Mouse (Mus musculus) spleen, adult 2 months (tissue): ENCODE measurements around the gene Ffar2. TPM values are rescaled to one million over a fixed set of nuclear protein-coding genes. Genes with fewer than 3 reads are reported as not detected.
"Not testable (repeated sequence)": the region's sequence is repeated elsewhere in the genome, so short reads cannot be mapped to it uniquely, and the experiment has no call there.

Source experiments
- DNase-seq, 2 experiments: peaks; one replicate each; pipeline versions ENCODE4 v3.0.0 to v3.0.0-alpha.2; 2012 to 2021; ENCODE audit warnings: low spot score in 2 of 2, low read depth in 1 of 2
- H3K27ac ChIP-seq: fragments of 200-500 bp; 2 replicates; pipeline ENCODE4 v1.5.1; 2012; ENCODE audit warnings: low read length, inconsistent platforms; ENCODE audit not compliant: insufficient read depth
- H3K27me3 ChIP-seq: fragments of 200-500 bp; 2 replicates; pipeline ENCODE4 v1.6.1; 2012; ENCODE audit warnings: mild to moderate bottlenecking, moderate library complexity, low read length, inconsistent platforms; ENCODE audit not compliant: control insufficient read depth, insufficient read depth
- H3K36me3 ChIP-seq: fragments of 200-500 bp; 2 replicates; pipeline ENCODE4 v1.6.1; 2012; ENCODE audit warnings: mild to moderate bottlenecking, low read length, inconsistent platforms; ENCODE audit not compliant: control insufficient read depth, insufficient read depth
- H3K4me1 ChIP-seq: fragments of 200-500 bp; 2 replicates; pipeline ENCODE4 v1.6.1; 2011; ENCODE audit warnings: inconsistent platforms; ENCODE audit not compliant: control insufficient read depth, insufficient read depth, insufficient read length
- H3K4me3 ChIP-seq: fragments of 200-500 bp; 2 replicates; pipeline ENCODE4 v1.5.1; 2011; ENCODE audit warnings: mild to moderate bottlenecking, inconsistent platforms; ENCODE audit not compliant: insufficient read depth, insufficient read length; ENCODE audit errors: extremely low read depth
- CTCF ChIP-seq: fragments of 200-500 bp; IDR thresholded peaks from 2 replicates; pipeline ENCODE4 v1.5.1; 2011; ENCODE audit warnings: mild to moderate bottlenecking, inconsistent platforms; ENCODE audit not compliant: insufficient read depth, insufficient read length, insufficient replicate concordance; ENCODE audit errors: extremely low read depth
- POLR2A ChIP-seq: fragments of 200-500 bp; IDR thresholded peaks from 2 replicates; pipeline ENCODE4 v1.6.1; 2011; ENCODE audit warnings: low read depth, low read length, inconsistent platforms
- WGBS: fragments of 180-500 bp; shearing (Covaris S2); methylation state at CpG from one replicate; pipeline ENCODE4 v1.1.7; 2018; 5-methylcytosine and 5-hydroxymethylcytosine counted together
- polyA plus RNA-seq: library from polyadenylated mRNA; depleted of rRNA; stranded (reverse); fragments of >200 nt; gene quantifications from 2 replicates; pipeline ENCODE4 v1.2.3, GENCODE M21; 2012

The Ffar2 gene
- polyA plus RNA-seq, 1 experiment: 19.2 TPM

DNA sequence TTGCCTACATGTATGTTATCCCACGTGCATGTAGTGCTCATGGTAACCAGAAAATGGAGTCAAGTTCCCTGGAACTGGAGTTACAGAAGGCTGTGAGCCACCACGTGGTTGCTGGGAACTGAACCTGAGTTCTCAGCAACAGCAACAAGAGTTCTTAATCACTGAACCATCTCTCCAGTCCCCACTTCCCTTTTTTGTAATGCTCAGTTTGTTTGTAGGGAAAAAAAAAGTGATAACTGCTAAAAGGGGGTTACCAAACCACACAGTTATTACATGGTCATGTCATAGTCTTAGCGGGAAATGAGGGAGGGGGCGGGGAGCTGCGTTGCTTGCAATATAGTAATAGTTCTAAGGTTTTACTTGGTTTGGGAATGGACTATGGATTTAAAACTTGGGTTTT is 18.5 kb upstream of the Ffar2 start:
- 15% methylated on average over 5 of the region's 5 CpGs for WGBS
- DNase-seq: peak in 1 of 2 experiments; percentile 78
- no peak for TF ChIP-seq POLR2A
- no peak for TF ChIP-seq CTCF
- H3K36me3 ChIP-seq: no peaks in the 10 kb centered on the region
- no peaks in the 10 kb centered on the region for H3K27me3 ChIP-seq
- H3K27ac ChIP-seq: peak overlapping the region; percentile 84
- no peak overlapping the region for H3K4me3 ChIP-seq
- H3K4me1 ChIP-seq: peaks cover 12% of the 10 kb centered on the region; the same call in 1 of the 2 replicates

DNA sequence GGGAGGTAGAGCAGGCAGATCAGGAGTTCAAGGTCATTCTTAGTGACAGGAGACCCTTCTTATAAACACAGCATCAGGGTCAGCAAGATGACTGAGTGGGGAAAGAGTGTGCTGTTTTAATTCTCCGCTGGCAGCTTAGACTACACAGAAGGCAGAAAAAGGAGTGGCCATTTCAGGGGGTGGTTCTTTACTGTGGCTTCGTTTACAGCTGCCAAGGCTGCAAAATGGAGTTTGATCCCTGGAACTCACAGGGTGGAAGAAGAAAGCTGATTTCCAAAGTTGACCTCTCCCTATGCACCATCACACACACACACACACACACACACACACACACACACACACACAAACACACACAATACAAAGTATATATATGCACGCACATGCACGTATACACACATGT is 17.8 kb upstream of the Ffar2 start:
- 83% methylated on average over 4 of the region's 4 CpGs for WGBS
- no peaks in the 10 kb centered on the region for H3K36me3 ChIP-seq
- H3K27me3 ChIP-seq: no peaks in the 10 kb centered on the region
- peak overlapping the region; percentile 44; the same call in 1 of the 2 replicates for H3K27ac ChIP-seq
- H3K4me1 ChIP-seq: peaks cover 12% of the 10 kb centered on the region; the same call in 1 of the 2 replicates
- TF ChIP-seq CTCF (no peak), POLR2A (no peak)
- DNase-seq: no peak
- H3K4me3 ChIP-seq: no peak overlapping the region

DNA sequence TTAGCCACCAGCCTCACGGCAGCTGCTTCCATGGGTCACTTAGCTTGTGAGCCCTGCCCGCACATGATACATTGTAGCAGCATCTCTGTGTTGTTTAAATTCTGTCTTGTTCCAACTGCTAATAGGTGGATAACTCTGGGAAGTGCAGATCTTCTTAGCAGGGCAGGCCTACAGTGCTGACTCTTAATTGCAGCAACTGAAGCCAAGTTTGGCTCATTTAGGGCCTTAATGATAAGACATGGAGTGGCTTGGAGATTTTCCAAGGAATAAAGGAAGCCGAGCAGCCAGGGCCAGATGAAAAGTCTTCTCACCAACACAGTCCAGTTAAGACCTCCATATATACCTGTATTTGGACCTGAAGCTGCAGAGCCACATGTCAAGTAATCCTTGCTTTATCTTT is 16.7 kb upstream of the Ffar2 start:
- no peak for DNase-seq
- no peak overlapping the region for H3K27ac ChIP-seq
- no peaks in the 10 kb centered on the region for H3K27me3 ChIP-seq
- WGBS: 87% methylated on average over 3 of the region's 3 CpGs
- H3K4me3 ChIP-seq: no peak overlapping the region
- TF ChIP-seq POLR2A (no peak), CTCF (no peak)
- no peaks in the 10 kb centered on the region for H3K36me3 ChIP-seq
- peaks cover 12% of the 10 kb centered on the region; the same call in 1 of the 2 replicates for H3K4me1 ChIP-seq

DNA sequence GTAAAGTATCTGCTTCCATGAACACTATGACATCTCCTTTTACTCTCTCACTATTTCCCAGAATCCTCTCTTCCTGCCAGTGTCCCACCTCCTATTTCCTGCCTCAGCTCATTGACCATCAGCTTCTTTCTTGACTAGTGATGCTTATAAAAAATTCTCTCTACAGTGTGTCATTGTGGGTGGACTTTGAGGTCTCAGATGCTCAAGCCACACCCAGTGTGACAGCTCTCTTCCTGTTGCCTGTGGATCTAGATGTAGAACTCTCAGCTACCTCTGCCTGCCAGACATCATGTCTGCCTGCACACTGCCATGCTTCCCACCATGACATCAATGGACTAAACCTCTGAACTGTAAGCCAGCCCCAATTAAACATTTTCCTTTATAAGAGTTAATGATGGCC is 13.7 kb upstream of the Ffar2 start:
- H3K4me1 ChIP-seq: peaks cover 8% of the 10 kb centered on the region; the same call in 1 of the 2 replicates
- H3K4me3 ChIP-seq: no peak overlapping the region
- H3K36me3 ChIP-seq: no peaks in the 10 kb centered on the region
- H3K27ac ChIP-seq: no peak overlapping the region
- no peaks in the 10 kb centered on the region for H3K27me3 ChIP-seq
- no peak for DNase-seq
- TF ChIP-seq CTCF (no peak), POLR2A (no peak)

DNA sequence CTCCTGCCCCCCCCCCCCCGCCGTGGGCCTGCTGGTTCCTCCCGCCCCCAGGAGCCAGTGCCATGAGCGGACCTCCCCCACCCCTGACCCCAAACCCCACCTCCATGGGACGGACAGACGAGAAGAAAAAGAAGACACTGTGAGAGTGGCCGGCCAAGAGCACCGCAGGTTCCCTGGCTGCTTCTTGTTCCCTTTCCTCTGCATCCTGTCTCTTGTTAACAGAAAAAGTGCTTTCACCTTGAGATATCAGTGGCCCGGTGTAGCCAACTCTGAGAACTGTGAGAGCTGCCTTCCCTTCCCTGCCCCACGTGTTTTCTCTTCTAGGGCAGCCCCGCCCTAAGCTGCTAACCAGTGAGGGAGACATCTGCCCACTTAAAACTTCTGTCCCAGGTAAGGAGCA is 9.1 kb upstream of the Ffar2 start:
- not testable (repeated sequence) for H3K36me3 ChIP-seq, H3K27me3 ChIP-seq, H3K27ac ChIP-seq, DNase-seq, H3K4me3 ChIP-seq, H3K4me1 ChIP-seq
- 8% methylated on average over 7 of the region's 11 CpGs for WGBS

DNA sequence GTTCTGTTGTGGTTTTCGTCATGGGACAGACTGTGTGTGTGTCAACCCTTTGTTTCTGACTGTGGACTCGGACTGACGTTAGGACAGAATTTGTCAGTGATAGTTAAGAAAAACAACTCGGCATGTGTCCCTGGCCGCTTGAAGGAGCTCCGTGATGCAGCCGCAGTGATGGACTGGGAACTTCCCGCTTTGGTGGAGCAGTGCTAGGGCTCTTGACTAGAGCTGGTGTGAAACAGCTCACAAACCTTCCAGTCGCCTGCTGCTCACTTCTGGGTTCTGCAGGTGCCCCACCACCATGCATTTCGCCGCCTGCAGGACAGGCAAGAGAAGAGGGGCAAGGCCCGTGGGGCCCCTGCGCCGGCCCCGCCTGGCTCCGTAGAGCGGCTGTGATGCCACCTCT is 8.7 kb upstream of the Ffar2 start:
- Histone ChIP-seq H3K27ac (peak overlapping the region; percentile 20; the same call in 1 of the 2 replicates), H3K36me3 (no peaks in the 10 kb centered on the region), H3K4me3 (no peak overlapping the region), H3K4me1 (peaks cover 3% of the 10 kb centered on the region; the same call in 1 of the 2 replicates), H3K27me3 (no peaks in the 10 kb centered on the region)
- WGBS: 36% methylated on average over 17 of the region's 17 CpGs
- DNase-seq: no peak
- TF ChIP-seq CTCF: no peak
- no peak for TF ChIP-seq POLR2A

DNA sequence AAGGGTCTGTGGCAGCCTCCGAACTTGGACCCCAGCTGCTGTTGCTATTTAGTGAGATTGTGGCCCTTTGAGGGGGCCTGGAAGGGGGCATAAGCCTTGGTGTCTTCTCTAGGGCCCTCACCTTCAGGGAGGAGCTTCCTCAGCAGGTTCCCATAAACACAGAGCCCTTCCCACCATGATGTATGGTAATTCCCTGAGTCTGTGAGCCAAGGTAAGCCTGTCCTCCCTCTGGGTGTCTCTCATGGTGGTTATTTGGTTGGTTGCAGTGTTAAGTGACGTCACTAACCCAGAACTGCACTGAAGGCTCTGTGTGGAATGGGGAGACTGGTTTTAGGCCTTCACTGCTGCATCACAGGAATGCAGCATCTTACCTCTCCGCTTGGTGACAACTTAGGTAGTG is 5.9 kb upstream of the Ffar2 start:
- 64% methylated on average over 3 of the region's 3 CpGs for WGBS
- no peak for DNase-seq
- Histone ChIP-seq H3K27me3 (no peaks in the 10 kb centered on the region), H3K36me3 (no peaks in the 10 kb centered on the region), H3K27ac (peak overlapping the region; percentile 40), H3K4me1 (peaks cover 3% of the 10 kb centered on the region; the same call in 1 of the 2 replicates), H3K4me3 (no peak overlapping the region)
- TF ChIP-seq CTCF (no peak), POLR2A (no peak)

DNA sequence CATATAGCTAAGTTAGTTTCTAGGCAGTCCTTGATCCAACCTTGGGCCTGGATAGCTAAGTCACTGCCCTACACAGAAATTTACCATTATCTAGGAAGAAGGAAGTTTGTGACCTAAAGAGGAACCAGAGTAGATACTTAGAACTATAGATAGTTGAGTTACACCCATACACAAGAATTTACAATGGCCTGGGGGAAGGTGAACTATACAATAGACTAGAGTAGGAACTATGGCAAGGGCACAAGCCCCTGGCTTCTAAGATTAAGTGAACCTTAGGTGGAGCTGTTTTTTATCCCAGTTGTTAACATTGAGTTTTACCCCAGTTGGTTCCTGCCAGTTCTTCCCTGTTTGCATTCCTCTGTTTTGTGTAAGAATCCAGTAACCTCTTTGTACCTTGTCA is 5.3 kb upstream of the Ffar2 start:
- not testable (repeated sequence) for H3K4me1 ChIP-seq, H3K36me3 ChIP-seq, DNase-seq, H3K27ac ChIP-seq, H3K4me3 ChIP-seq, H3K27me3 ChIP-seq
